Mouse (Mus musculus): ENCODE measurements around the gene Gdf9.
A peak's percentile ranks its signal among the peaks of the same experiment; 100 is the strongest.
"Not testable (repeated sequence)": the region's sequence is repeated elsewhere in the genome, so short reads cannot be mapped to it uniquely, and the experiment has no call there.

The Gdf9 gene

DNA sequence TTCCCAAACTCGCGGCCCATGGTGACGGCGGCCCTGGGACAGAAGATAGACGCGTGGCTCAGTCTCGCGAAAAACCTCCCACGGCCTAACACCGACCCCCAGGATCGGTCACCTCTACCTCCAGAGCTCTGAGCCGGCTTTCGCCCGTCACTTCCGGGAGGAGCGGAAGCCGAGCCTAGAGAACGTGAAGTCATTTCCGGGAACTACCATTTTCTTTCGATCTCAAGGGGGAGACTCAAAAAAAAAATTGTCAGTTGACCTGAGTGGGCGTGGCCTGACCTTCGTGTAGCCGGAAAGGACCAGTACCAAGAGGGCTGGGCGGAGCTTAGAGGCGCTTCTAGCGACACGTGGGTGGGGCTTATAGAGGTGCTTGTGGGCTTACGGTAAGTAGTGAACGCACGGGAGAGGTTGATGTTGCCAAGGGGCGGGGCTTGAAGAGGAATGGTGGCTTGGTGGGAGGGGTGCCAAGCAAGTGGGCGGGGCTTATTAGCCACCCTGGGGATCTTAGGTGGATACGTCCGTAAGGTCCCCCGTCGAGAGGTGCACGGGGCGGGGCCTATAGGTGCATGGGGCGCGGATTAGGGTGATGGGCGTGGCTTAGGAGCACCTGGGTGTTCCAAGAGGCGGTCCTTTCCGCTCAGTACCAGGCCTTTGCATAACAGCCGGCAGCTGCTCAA lies at the start of gene Gdf9, which contains the start of gene Uqcrq:
Gene Gdf9, plus strand, starts transcription at position 354 of the 677 bp plus-strand sequence.
Gene Uqcrq, minus strand, starts transcription at position 162 of the 677 bp plus-strand sequence.
- DNase-seq: peak; percentile 100

GRCm38 (mm10) chr11:53383758-53384428 lies 46.9 kb upstream of the Gdf9 start:
- DNase-seq: no peak

GRCm38 (mm10) chr11:53393856-53394255 lies 37.0 kb upstream of the Gdf9 start:
- no peak for DNase-seq

GRCm38 (mm10) chr11:53403638-53404037 lies 27.2 kb upstream of the Gdf9 start:
- DNase-seq: no peak

DNA sequence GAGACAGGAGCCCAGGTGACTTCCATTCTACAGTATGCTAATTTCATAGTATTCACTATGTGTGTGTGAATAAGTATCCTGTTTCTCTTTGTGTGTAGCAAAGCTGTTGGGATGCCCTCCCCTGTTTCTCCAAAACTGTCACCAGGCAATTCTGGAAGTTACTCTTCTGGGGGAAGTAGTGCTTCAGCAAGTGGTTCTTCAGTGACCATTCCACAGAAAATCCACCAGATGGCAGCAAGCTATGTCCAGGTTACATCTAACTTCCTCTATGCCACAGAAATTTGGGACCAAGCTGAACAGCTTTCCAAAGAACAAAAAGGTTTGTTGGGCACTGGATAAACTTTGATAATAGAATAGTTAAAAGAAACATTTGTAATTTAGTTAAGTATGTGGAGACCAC lies 19.1 kb upstream of the Gdf9 start:
- peak in 1 of 2 experiments; percentile 37 for DNase-seq

DNA sequence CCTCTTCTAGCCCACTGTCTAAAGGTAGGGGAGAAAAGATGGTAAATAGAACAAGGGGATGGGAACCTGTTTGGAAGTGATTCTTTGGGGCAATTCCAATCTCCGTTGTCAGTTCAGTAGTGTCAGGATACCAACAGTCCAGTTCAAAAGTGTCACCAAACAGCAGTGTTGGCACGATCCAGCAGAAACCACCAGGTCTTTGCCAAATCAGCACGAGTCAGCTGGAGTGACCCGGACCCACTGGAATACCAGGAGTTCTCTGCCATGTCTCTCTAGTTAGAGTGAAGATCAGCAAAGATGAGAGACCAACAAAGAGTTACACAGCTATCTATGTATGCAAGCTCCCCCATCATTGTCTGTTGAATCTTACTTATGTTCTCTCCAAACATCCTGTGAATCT lies 17.0 kb upstream of the Gdf9 start:
- no peak for DNase-seq

- no peak for DNase-seq
These were observed 12.8 kb upstream of the Gdf9 start for GRCm38 (mm10) chr11:53418048-53418447.

- DNase-seq: no peak
These were observed 7.8 kb upstream of the Gdf9 start, which contains the start of gene Leap2 for GRCm38 (mm10) chr11:53423036-53423435. TSS of gene Leap2 (minus strand) at chr11:53423170.

DNA sequence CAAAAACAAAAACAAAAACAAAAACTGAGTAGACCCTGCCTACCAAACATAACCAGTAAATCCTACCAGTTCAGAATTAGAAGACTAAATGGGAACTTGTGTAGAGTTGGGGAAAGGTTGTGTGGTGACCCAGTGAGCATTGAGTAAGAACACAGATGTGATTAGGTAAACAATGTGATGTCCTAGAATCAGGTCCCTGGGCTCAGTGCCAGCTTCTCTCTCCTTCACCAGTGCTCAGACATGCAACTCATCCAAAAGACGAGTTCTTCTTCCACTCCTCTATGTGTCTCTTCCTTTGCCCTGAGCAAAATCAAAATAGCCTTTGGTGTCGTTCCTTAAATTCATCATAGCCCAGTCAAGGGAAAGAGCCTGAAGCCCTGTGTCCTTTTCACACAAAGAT lies 6.0 kb upstream of the Gdf9 start:
- DNase-seq: peak in 1 of 2 experiments; percentile 43

DNA sequence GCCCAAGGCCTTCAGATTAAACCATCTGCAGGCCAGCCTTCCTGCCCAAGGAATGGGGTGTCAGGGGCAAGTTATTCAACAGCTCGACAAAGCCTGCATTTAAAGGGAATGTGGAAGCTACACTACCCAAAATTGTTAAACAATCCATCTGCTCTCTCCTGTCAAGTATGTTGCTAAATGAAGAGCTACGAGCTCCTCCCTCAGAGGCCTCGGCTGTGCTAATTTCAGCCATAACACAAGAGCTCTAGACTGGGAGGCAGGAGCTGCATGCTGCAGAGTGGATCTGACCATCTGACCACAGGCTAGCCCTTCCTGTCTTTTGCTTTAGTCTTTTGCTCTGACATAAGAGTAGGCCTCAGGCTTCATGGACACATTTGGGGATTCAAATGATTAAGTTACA lies 5.6 kb upstream of the Gdf9 start:
- no peak for DNase-seq

DNA sequence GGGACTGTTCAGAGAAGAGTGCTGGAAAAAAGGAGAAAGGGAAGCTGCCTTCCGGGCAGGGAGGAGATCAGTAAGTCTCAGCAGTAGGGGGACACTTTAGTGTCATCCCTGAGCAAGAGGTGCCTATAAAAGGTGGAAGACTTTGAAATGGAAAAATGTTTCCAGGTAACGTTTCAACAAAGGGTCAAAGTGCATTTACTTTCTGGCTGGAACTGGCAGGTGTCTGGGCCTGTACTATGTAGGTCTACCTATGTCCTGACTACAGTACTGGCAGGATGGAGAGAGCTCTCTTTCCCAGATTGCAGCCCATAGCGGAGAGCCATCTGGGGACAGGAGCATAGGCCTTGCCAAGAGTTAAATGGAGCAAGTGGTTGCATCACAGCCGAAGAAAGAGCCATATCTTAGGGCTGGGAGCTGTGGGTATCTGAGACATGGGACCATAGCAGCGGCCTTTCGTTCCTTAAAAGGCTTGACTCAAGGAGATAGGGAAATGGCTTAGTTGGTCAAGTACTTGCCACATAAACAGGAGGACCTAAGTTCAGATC lies 5.0 kb upstream of the Gdf9 start:
- peak; percentile 29 to 50 for DNase-seq

- DNase-seq: not testable (repeated sequence)
These were observed 3.9 kb upstream of the Gdf9 start for GRCm38 (mm10) chr11:53426914-53427313.

DNA sequence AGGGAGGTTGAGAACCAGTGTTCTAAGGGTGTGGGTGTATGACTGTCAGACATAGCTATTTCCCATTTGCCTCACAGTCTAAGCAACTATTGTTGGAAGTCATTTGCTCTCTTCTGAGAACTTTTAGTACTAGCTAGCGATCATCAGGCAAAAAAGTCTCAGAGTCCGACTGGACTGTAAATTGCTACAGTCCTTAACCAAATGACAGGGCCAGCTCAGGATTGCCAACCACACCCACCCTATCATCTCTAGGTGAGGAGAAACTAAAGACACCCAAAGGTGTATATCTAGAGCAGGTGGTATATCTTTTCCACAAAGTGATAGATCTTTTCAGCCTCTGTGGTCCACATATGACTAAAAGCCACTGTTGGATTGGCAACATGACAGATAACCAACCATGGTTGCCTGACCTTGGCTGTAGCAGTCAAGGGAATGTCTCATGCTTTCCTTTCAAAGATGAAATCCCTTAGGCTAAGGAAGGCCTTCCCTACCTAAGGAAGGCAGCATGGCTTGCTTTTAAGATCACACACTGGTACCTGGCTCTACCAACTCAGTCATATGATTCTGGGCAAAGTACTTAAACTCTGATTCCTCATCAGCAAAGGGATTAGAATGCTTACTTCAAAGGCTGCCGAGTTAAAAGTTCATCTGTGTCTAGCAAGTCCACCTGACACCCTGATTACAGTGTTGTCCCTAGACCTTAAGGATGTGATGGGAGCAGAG lies 2.7 kb upstream of the Gdf9 start:
- no peak for DNase-seq

- DNase-seq: no peak
These were observed 2.1 kb upstream of the Gdf9 start for GRCm38 (mm10) chr11:53428716-53429057.

GRCm38 (mm10) chr11:53429182-53429581 lies 1.6 kb upstream of the Gdf9 start:
- DNase-seq: no peak

DNA sequence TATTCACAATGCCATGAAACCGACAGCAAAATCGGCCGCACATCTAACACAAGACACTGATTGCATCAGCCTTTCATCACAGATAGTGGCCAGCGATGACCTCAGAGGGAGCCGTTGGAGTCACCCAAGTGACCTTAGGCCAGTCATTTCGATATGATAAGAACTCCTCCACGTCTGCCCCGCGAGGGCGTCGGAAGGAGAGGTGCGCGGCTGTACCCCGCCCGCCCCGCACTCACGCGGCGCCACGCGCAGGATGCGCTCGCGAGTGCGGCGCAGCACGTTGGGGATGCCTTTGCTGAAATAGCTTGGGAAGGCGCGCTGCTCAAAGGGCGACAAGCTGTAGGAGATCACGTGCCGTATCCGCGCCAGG lies 538 bp upstream of the Gdf9 start:
- DNase-seq: no peak

- peak in 1 of 2 experiments; percentile 33 for DNase-seq
These were observed 679 bp downstream of the Gdf9 start for GRCm38 (mm10) chr11:53431347-53432056.

GRCm38 (mm10) chr11:53433057-53433456 lies 2.2 kb downstream of the Gdf9 start:
- DNase-seq: no peak

DNA sequence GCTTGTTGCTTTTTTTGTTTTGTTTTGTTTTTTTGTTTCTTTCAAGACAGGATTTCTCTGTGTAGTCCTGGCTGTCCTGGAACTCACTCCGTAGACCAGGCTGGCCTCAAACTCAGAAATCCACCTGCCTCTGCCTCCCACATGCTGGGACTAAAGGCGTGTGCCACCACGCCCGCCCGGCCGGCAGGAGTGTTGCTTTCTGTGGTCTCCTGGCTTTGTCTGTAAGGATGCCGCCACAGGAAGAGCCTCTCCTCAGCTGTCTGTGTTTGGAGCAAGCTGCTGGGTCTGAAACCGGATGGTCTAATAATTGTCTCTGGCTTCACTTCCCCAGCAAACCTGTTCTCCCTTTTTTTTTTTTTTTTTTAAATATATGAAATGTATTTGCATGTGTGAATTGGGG lies 4.7 kb downstream of the Gdf9 start:
- no peak for DNase-seq

- DNase-seq: no peak
These were observed 5.5 kb downstream of the Gdf9 start for GRCm38 (mm10) chr11:53436338-53436737.

- DNase-seq: no peak
These were observed 11.1 kb downstream of the Gdf9 start for GRCm38 (mm10) chr11:53441921-53442320.

DNA sequence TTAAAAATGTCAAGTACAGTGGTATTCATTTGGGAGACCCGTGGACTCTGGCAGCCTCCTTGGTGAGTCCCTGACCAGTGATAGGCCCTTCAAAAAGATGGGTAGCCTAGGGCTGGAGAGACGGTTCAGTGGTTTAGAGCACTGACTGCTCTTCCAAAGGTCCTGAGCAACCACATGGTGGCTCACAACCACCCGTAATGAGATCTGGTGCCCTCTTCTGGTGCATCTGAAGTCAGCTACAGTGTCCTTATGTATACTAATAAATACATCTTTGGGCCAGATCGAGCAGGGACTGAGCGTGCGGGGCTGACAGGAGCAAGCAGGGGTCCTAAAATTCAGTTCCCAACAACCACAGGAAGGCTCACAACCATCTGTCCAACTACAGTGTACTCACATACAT lies 13.0 kb downstream of the Gdf9 start:
- DNase-seq: peak; percentile 56 to 65

GRCm38 (mm10) chr11:53445562-53445961 lies 14.7 kb downstream of the Gdf9 start:
- no peak for DNase-seq

Measured in cerebellum, postnatal 14 days (tissue).